Mouse (Mus musculus) E14TG2a.4 (cell line): Measurements from ENCODE around the gene 4933424G06Rik.

ENCODE experiments used
- CTCF ChIP-seq: conservative IDR thresholded peaks from 2 replicates; pipeline ENCODE4 v1.5.1; 2014; ENCODE audit warnings: low read length
- POU5F1 ChIP-seq: IDR thresholded peaks from 2 replicates; pipeline ENCODE4 v1.6.1; 2014; ENCODE audit warnings: low read length, borderline replicate concordance

DNA sequence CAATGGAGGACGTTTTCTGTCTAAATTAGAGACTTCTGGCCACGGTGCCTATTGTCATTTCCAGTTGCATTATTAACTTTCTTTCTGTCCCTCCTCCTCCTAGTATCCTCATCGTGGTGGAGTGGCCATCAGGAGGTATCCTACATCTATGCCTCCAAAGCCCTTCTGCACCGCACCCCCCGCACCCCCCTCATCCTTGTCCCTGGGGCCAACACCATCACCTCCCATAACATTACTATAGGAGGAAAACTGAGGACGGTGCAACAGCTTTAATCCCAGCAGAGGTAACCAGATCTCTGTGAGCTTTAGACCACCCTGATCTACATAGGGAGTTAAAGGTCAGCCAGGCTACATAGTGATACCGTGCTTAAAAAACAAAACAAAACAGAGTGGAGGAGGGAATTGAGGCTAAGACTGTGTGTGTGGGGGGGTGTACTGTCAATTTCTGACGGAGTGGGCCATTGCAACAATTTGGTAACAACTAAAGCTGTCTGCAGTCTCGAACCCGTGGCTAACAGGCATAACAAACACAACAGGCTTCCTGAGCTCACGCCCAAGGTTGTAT, 19.2 kb upstream of the 4933424G06Rik start:
- no peak for TF ChIP-seq CTCF
- no peak for TF ChIP-seq POU5F1
